Mouse (Mus musculus) cerebellum, adult 9-10 months (tissue): ENCODE results near the gene Galp.
"Not testable (repeated sequence)": the region's sequence is repeated elsewhere in the genome, so short reads cannot be mapped to it uniquely, and the experiment has no call there.

Experiments
- DNase-seq: peaks from one replicate; pipeline ENCODE4 v3.0.0; 2022

Gene Galp

GRCm38 (mm10) chr7:6260004-6260403, 63.1 kb downstream of the Galp start:
- not testable (repeated sequence) for DNase-seq

- no peak for DNase-seq
These were observed 65.2 kb downstream of the Galp start for GRCm38 (mm10) chr7:6262120-6262519.

- DNase-seq: no peak
These were observed 66.1 kb downstream of the Galp start for GRCm38 (mm10) chr7:6262984-6263383.

GRCm38 (mm10) chr7:6265695-6266094, 68.8 kb downstream of the Galp start:
- DNase-seq: no peak
